Mouse (Mus musculus): ENCODE measurements around the gene Gng13. TPM values are rescaled to one million over a fixed set of nuclear protein-coding genes. Genes with fewer than 3 reads are reported as not detected.
"Not testable (repeated sequence)": the region's sequence is repeated elsewhere in the genome, so short reads cannot be mapped to it uniquely, and the experiment has no call there.

Gng13 gene
- total and polyA plus RNA-seq, 3 experiments: 1.3 to 2.9 TPM; not detected in 1

DNA sequence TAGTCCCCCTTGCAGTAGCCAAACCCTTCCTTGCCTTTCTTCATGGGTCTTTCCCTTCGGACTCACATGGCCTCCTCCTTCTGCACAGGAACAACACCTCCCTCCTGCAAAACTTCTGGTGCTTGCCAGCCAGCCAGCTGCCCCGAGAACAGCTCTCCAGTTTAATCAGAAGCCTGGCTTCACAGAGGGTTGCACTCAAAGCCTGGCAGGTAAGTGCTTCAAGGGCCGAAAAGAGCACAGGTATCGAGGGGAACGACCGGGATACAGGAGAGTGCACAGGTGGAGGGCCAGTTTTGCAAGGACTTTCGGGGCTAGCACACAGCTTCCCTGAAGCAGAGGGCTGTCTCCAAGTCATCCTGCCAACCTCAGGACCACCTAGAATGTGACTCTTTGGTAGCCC lies 21.9 kb downstream of the Gng13 start:
- no peak overlapping the region for H3K9ac ChIP-seq (ENCODE audit: insufficient read depth, low read depth)
- TF ChIP-seq TCF12 (IDR thresholded peaks at IDR 0.05; ENCODE audit: low read depth, low read length): no peak
- no peak for TF ChIP-seq POLR2AphosphoS2 (IDR thresholded peaks at IDR 0.05; ENCODE audit: low read depth, low read length)
- TF ChIP-seq MYC (IDR thresholded peaks at IDR 0.05; ENCODE audit: low read depth, low read length): no peak
- no peak for TF ChIP-seq MXI1 (IDR thresholded peaks at IDR 0.05; ENCODE audit: low read depth, low read length)
- TF ChIP-seq ETS1 (conservative IDR thresholded peaks at IDR 0.05; ENCODE audit: low read depth, low read length): no peak
- no peak for TF ChIP-seq GABPA (IDR thresholded peaks at IDR 0.05; ENCODE audit: insufficient replicate concordance, low read depth, low read length)
- TF ChIP-seq USF1 (IDR thresholded peaks at IDR 0.05; ENCODE audit: low read depth, low read length): no peak
- no peak for TF ChIP-seq ZKSCAN1 (IDR thresholded peaks at IDR 0.05; ENCODE audit: borderline replicate concordance, low read depth, low read length)
- TF ChIP-seq MAX (IDR thresholded peaks at IDR 0.05; ENCODE audit: low read length): no peak
- TF ChIP-seq RCOR1 (conservative IDR thresholded peaks at IDR 0.05; ENCODE audit: low read depth, low read length): no peak
- TF ChIP-seq SMC3 (IDR thresholded peaks at IDR 0.05; ENCODE audit: low read depth, low read length): no peak
- TF ChIP-seq IRF4 (IDR thresholded peaks at IDR 0.05; ENCODE audit: low read depth, low read length): no peak
- no peaks in the 10 kb centered on the region for H3K36me3 ChIP-seq (replicated peaks in 1 of 2; ENCODE audit: control insufficient read depth in 1 of 2, insufficient read depth in 1 of 2, low read length in 1 of 2)
- no peak for DNase-seq (ENCODE audit: extremely low read depth)
- in situ Hi-C loops (cut with MboI; ENCODE audit: low pct_ligation_motif_present, low pct_unique_long_range_greater_than_20kb, low sequenced_read_pairs) (loop anchor here (10.0 kb wide), 1 partner anchor 56 kb away; the partner anchor contains the start of genes AC134908.4, Fam173a and Metrn), dilution Hi-C loops (cut with MboI; ENCODE audit: extremely low pct_ligation_motif_present, extremely low pct_unique_long_range_greater_than_20kb, low sequenced_read_pairs) (no loop called here)
- H3K9me3 ChIP-seq (replicated peaks; ENCODE audit: low read length): no peaks in the 10 kb centered on the region
- no peak overlapping the region for H3K4me3 ChIP-seq (replicated peaks in 1 of 3; ENCODE audit: low read depth in 2 of 3, low read length in 2 of 3, poor library complexity in 1 of 3)
- H3K27me3 ChIP-seq (replicated peaks): peaks cover 80% of the 10 kb centered on the region
- no peaks in the 10 kb centered on the region for H3K79me2 ChIP-seq (replicated peaks; ENCODE audit: control insufficient read depth, extremely low read depth, insufficient read depth, poor library complexity, severe bottlenecking)
- no peaks in the 10 kb centered on the region for H3K4me1 ChIP-seq (ENCODE audit: control insufficient read depth in 1 of 2, insufficient read depth in 2 of 2)
- no peak overlapping the region for H3K4me2 ChIP-seq (ENCODE audit: insufficient read depth, low read depth, poor library complexity, severe bottlenecking)
- no peak overlapping the region for H3K27ac ChIP-seq (ENCODE audit: insufficient read depth, low read depth)

DNA sequence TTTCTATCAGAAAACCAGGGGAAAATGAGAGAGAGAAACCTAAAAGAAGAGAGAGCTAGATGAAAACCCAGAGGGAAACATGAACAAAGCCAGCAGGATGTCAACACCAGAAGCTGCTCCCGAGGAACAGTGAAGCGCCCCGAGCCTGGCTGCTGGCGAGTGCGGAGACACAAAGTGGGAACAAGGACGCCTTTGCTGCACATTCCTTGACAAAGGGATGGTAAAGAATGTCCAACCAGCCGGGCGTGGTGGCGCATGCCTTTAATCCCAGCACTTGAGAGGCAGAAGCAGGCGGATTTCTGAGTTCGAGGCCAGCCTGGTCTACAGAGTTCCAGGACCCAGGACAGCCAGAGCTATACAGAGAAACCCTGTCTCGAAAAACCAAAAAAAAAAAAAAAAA lies 24.5 kb downstream of the Gng13 start:
- DNase-seq (ENCODE audit: extremely low read depth); dilution Hi-C loops (cut with MboI; ENCODE audit: extremely low pct_ligation_motif_present, extremely low pct_unique_long_range_greater_than_20kb, low sequenced_read_pairs); in situ Hi-C loops (cut with MboI; ENCODE audit: low pct_ligation_motif_present, low pct_unique_long_range_greater_than_20kb, low sequenced_read_pairs); H3K9me3 ChIP-seq (replicated peaks; ENCODE audit: low read length); H3K9ac ChIP-seq (ENCODE audit: insufficient read depth, low read depth); H3K27ac ChIP-seq (ENCODE audit: insufficient read depth, low read depth); H3K4me1 ChIP-seq (ENCODE audit: control insufficient read depth in 1 of 2, insufficient read depth in 2 of 2); H3K79me2 ChIP-seq (replicated peaks; ENCODE audit: control insufficient read depth, extremely low read depth, insufficient read depth, poor library complexity, severe bottlenecking); H3K36me3 ChIP-seq (replicated peaks in 1 of 2; ENCODE audit: control insufficient read depth in 1 of 2, insufficient read depth in 1 of 2, low read length in 1 of 2); H3K4me2 ChIP-seq (ENCODE audit: insufficient read depth, low read depth, poor library complexity, severe bottlenecking); H3K4me3 ChIP-seq (replicated peaks in 1 of 3; ENCODE audit: low read depth in 2 of 3, low read length in 2 of 3, poor library complexity in 1 of 3): not testable (repeated sequence)
- peaks cover 84% of the 10 kb centered on the region for H3K27me3 ChIP-seq (replicated peaks)

DNA sequence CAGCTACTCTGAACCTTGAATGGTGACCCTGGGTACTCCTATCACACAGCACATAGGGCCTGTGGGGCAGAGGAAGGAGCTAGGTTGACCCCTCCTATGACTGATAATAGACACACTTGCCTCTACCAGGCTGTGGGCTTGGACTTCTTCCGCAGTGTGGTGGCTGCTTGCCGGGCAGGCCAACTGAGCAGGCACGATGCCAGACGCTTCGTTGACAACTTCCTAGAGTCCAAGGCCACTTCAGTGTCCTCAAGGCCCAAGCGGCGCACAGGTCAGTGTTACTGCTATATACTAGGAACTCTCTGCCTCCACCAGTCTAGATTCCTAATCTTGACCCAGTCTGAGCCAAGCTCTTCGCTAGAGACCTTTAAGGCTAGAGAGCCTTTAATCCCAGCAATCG lies 26.9 kb downstream of the Gng13 start:
- dilution Hi-C loops (cut with MboI; ENCODE audit: extremely low pct_ligation_motif_present, extremely low pct_unique_long_range_greater_than_20kb, low sequenced_read_pairs): no loop called here

More for the DNA sequence above, 26.9 kb downstream of the Gng13 start:
- H3K9ac ChIP-seq (ENCODE audit: insufficient read depth, low read depth): no peak overlapping the region
- in situ Hi-C loops (cut with MboI; ENCODE audit: low pct_ligation_motif_present, low pct_unique_long_range_greater_than_20kb, low sequenced_read_pairs): no loop called here
- H3K4me1 ChIP-seq (ENCODE audit: control insufficient read depth in 1 of 2, insufficient read depth in 2 of 2): no peaks in the 10 kb centered on the region
- TF ChIP-seq MAZ (IDR thresholded peaks at IDR 0.05; ENCODE audit: low read depth, low read length) (no peak), EP300 (IDR thresholded peaks at IDR 0.05; ENCODE audit: low read length) (no peak), KAT2A (IDR thresholded peaks at IDR 0.05; ENCODE audit: insufficient replicate concordance, low read length) (no peak)
- H3K4me2 ChIP-seq (ENCODE audit: insufficient read depth, low read depth, poor library complexity, severe bottlenecking): no peak overlapping the region
- H3K4me3 ChIP-seq (replicated peaks in 1 of 3; ENCODE audit: low read depth in 2 of 3, low read length in 2 of 3, poor library complexity in 1 of 3): no peak overlapping the region
- peaks cover 80% of the 10 kb centered on the region for H3K27me3 ChIP-seq (replicated peaks)
- no peaks in the 10 kb centered on the region for H3K36me3 ChIP-seq (replicated peaks in 1 of 2; ENCODE audit: control insufficient read depth in 1 of 2, insufficient read depth in 1 of 2, low read length in 1 of 2)
- no peaks in the 10 kb centered on the region for H3K9me3 ChIP-seq (replicated peaks; ENCODE audit: low read length)
- no peak overlapping the region for H3K27ac ChIP-seq (ENCODE audit: insufficient read depth, low read depth)
- DNase-seq (ENCODE audit: extremely low read depth): no peak
- no peaks in the 10 kb centered on the region for H3K79me2 ChIP-seq (replicated peaks; ENCODE audit: control insufficient read depth, extremely low read depth, insufficient read depth, poor library complexity, severe bottlenecking)

All from CH12.LX (cell line).